In genomic region chr14:54426689-54427398, GRCm38 (mm10) we compare ENCODE assay signal across 8 mouse cellular contexts. TPM values are rescaled to one million over a fixed set of nuclear protein-coding genes. Genes with fewer than 3 reads are reported as not detected.
A peak's percentile ranks its signal among the peaks of the same experiment; 100 is the strongest.
DNase-seq lines count a peak whose midpoint lies in the region; ATAC-seq and TF ChIP-seq lines count a peak whose summit lies in the region.

Gene Mrpl52 (plus strand): TSS chr14:54426909.

- no peaks in the 10 kb centered on the region for H3K27me3 ChIP-seq in embryonic facial prominence, embryonic 13.5 days
- peaks cover 1% of the 10 kb centered on the region; the same call in 1 of the 2 replicates for H3K27me3 ChIP-seq in heart, adult 2 months (ENCODE audit: control insufficient read depth, insufficient read depth, low read length)
- no peaks in the 10 kb centered on the region for H3K27me3 ChIP-seq in kidney, adult 2 months (replicated peaks; ENCODE audit: control insufficient read depth, insufficient read depth, low read length)
- no peaks in the 10 kb centered on the region for H3K27me3 ChIP-seq in limb, embryonic 11.5 days (ENCODE audit: control insufficient read depth, insufficient read depth, low read length)
- H3K27me3 ChIP-seq in midbrain, embryonic 13.5 days, result no peaks in the 10 kb centered on the region

- H3K4me2 ChIP-seq in embryonic facial prominence, embryonic 13.5 days, result peak within 1 kb of the TSS; percentile 62
- H3K4me2 ChIP-seq in limb, embryonic 11.5 days (ENCODE audit: low read depth, severe bottlenecking), result peak within 1 kb of the TSS; percentile 64
- peak within 1 kb of the TSS; percentile 66 for H3K4me2 ChIP-seq in midbrain, embryonic 13.5 days (replicated peaks)

- H3K9me3 ChIP-seq in embryonic facial prominence, embryonic 13.5 days, result 0 out of 2 replicates have a peak, but pooled peaks cover 3% of the 10 kb centered on the region
- H3K9me3 ChIP-seq in limb, embryonic 11.5 days (ENCODE audit: control insufficient read depth, low read length), result no peaks in the 10 kb centered on the region
- no peaks in the 10 kb centered on the region for H3K9me3 ChIP-seq in midbrain, embryonic 13.5 days

- DNase-seq in 3T3-L1 (ENCODE audit: low read depth, low spot score), result peak; percentile 91
- DNase-seq in adrenal gland, postnatal 36 days, result peak; percentile 94 to 97
- peak; percentile 94 for DNase-seq in heart, adult 2 months
- peak; percentile 96 for DNase-seq in kidney, adult 2 months
- DNase-seq in limb, embryonic 11.5 days (ENCODE audit: low spot score), result peak; percentile 94
- DNase-seq in spleen, adult 12 weeks (ENCODE audit: low spot score), result peak; percentile 74

- peak within 1 kb of the TSS; percentile 90 for H3K27ac ChIP-seq in embryonic facial prominence, embryonic 13.5 days
- peak within 1 kb of the TSS; percentile 81 for H3K27ac ChIP-seq in heart, adult 2 months
- peak within 1 kb of the TSS; percentile 43 for H3K27ac ChIP-seq in kidney, adult 2 months (ENCODE audit: insufficient read depth, low read depth, low read length)
- H3K27ac ChIP-seq in limb, embryonic 11.5 days (replicated peaks; ENCODE audit: low read depth, low read length), result peak within 1 kb of the TSS; percentile 38
- peak within 1 kb of the TSS; percentile 94 for H3K27ac ChIP-seq in midbrain, embryonic 13.5 days

- peak; percentile 86 for TF ChIP-seq POLR2A in heart, adult 2 months (IDR thresholded peaks at IDR 0.05; ENCODE audit: insufficient read depth, low read depth, low read length)
- peak; percentile 42 for TF ChIP-seq POLR2A in kidney, adult 2 months (IDR thresholded peaks at IDR 0.05; ENCODE audit: low read depth, low read length)

- WGBS in embryonic facial prominence, embryonic 13.5 days, result under 1% methylated on average over 48 of the region's 48 CpGs
- under 1% methylated on average over 48 of the region's 48 CpGs for WGBS in heart, adult 2 months
- under 1% methylated on average over 48 of the region's 48 CpGs for WGBS in kidney, adult 2 months
- WGBS in limb, embryonic 11.5 days, result under 1% methylated on average over 48 of the region's 48 CpGs
- WGBS in midbrain, embryonic 13.5 days, result under 1% methylated on average over 48 of the region's 48 CpGs

- H3K36me3 ChIP-seq in embryonic facial prominence, embryonic 13.5 days, result peaks cover 9% of the 10 kb centered on the region
- no peaks in the 10 kb centered on the region for H3K36me3 ChIP-seq in heart, adult 2 months (ENCODE audit: control insufficient read depth, insufficient read depth, low read length)
- no peaks in the 10 kb centered on the region for H3K36me3 ChIP-seq in kidney, adult 2 months (ENCODE audit: control insufficient read depth, insufficient read depth, low read length)
- no peaks in the 10 kb centered on the region; the same call in 1 of the 2 replicates for H3K36me3 ChIP-seq in limb, embryonic 11.5 days (ENCODE audit: control insufficient read depth, insufficient read depth, low read length)
- H3K36me3 ChIP-seq in midbrain, embryonic 13.5 days, result 0 out of 2 replicates have a peak, but pooled peaks cover 5% of the 10 kb centered on the region

- intact Hi-C loops in heart, adult 2 months (cut with DNase I), result loop anchor here (5.0 kb wide), 2 partner anchors 65 to 170 kb away; partner anchors contain the start of gene Oxa1l

- peak; percentile 70 for ATAC-seq in embryonic facial prominence, embryonic 13.5 days (ENCODE audit: insufficient number of reproducible peaks, insufficient read depth, low FRiP score, low TSS enrichment, low read depth)
- peak; percentile 77 for ATAC-seq in limb, embryonic 11.5 days (ENCODE audit: insufficient number of reproducible peaks, low FRiP score, low TSS enrichment, low read depth)
- ATAC-seq in midbrain, embryonic 13.5 days, result peak; percentile 86

- peak within 1 kb of the TSS; percentile 88 for H3K9ac ChIP-seq in embryonic facial prominence, embryonic 13.5 days
- peak within 1 kb of the TSS; percentile 57 for H3K9ac ChIP-seq in heart, adult 2 months (ENCODE audit: low read depth, low read length)
- peak within 1 kb of the TSS; percentile 80 for H3K9ac ChIP-seq in limb, embryonic 11.5 days (ENCODE audit: low read length)
- peak within 1 kb of the TSS; percentile 88 for H3K9ac ChIP-seq in midbrain, embryonic 13.5 days (replicated peaks)

- TF ChIP-seq EP300 in heart, adult 2 months (IDR thresholded peaks at IDR 0.05; ENCODE audit: insufficient read depth, low read depth, low read length), result peak; percentile 83; the same call in 1 of the 2 replicates

- no peak for TF ChIP-seq CTCF in heart, adult 2 months (IDR thresholded peaks at IDR 0.05)
- no peak for TF ChIP-seq CTCF in kidney, adult 2 months (conservative IDR thresholded peaks at IDR 0.05; ENCODE audit: insufficient read depth, insufficient read length, low read depth, low read length)

- peaks cover 19% of the 10 kb centered on the region for H3K4me1 ChIP-seq in embryonic facial prominence, embryonic 13.5 days
- H3K4me1 ChIP-seq in heart, adult 2 months (ENCODE audit: control insufficient read depth, insufficient read depth, low read length), result peaks cover 7% of the 10 kb centered on the region
- H3K4me1 ChIP-seq in kidney, adult 2 months (ENCODE audit: control insufficient read depth, insufficient read depth, low read length), result peaks cover 8% of the 10 kb centered on the region; the same call in 1 of the 2 replicates
- H3K4me1 ChIP-seq in limb, embryonic 11.5 days (ENCODE audit: control insufficient read depth, insufficient read depth, low read length), result 0 out of 2 replicates have a peak, but pooled peaks cover 6% of the 10 kb centered on the region
- peaks cover 50% of the 10 kb centered on the region for H3K4me1 ChIP-seq in midbrain, embryonic 13.5 days (replicated peaks)

- no peaks in the 10 kb centered on the region for H3K79me2 ChIP-seq in heart, adult 2 months (replicated peaks; ENCODE audit: control insufficient read depth, insufficient read depth, low read length)

- H3K4me3 ChIP-seq in embryonic facial prominence, embryonic 13.5 days, result peak within 1 kb of the TSS; percentile 88
- H3K4me3 ChIP-seq in heart, adult 2 months, result peak within 1 kb of the TSS; percentile 81
- peak within 1 kb of the TSS; percentile 93 for H3K4me3 ChIP-seq in kidney, adult 2 months (ENCODE audit: insufficient read depth, low read depth, low read length)
- peak within 1 kb of the TSS; percentile 95 for H3K4me3 ChIP-seq in limb, embryonic 11.5 days (ENCODE audit: low read depth, low read length)
- H3K4me3 ChIP-seq in midbrain, embryonic 13.5 days (replicated peaks), result peak within 1 kb of the TSS; percentile 88

RNA-seq across cellular contexts. Expression of gene Mrpl52, which starts in this region (rescaled TPM):
- total RNA-seq in adrenal gland, postnatal 36 days (2021), result 100 to 1,000 TPM; 211 to 217 TPM
- 203 and 286 TPM in 2 replicates for polyA plus RNA-seq in embryonic facial prominence, embryonic 13.5 days (2015; fragmentation: Nextera tagmentation; extraction: Ambion mirVana)
- total RNA-seq in heart, adult 2 months (2021), result 100 to 1,000 TPM; 115 to 129 TPM
- 76.7 and 168 TPM in 2 replicates for polyA plus RNA-seq in heart, adult 2 months (2012; rRNA removed)
- 366 and 425 TPM in 2 replicates for polyA plus RNA-seq in kidney, adult 2 months (2012; rRNA removed)
- polyA plus RNA-seq in limb, embryonic 11.5 days (2014; fragmentation: Nextera tagmentation; extraction: Ambion mirVana), result 228 and 236 TPM in 2 replicates
- 278 and 280 TPM in 2 replicates for polyA plus RNA-seq in midbrain, embryonic 13.5 days (2015; fragmentation: Nextera tagmentation; extraction: Ambion mirVana)

Comparison
In these comparisons a context has a peak if more than half of its experiments do, and no peak if none do; other contexts are left out.
1. Peak in every context shown above with its lines: DNase-seq, ATAC-seq, H3K4me3 ChIP-seq and H3K27ac ChIP-seq.
2. H3K27ac ChIP-seq: peak in every context shown above with its lines; median percentile 94 in midbrain, embryonic 13.5 days; 90 in embryonic facial prominence, embryonic 13.5 days; 81 in heart, adult 2 months; 43 in kidney, adult 2 months; 38 in limb, embryonic 11.5 days.